Mouse (Mus musculus) adrenal gland, adult 10 weeks (tissue): Measurements from ENCODE around the gene Gm29110. TPM values are rescaled to one million over a fixed set of nuclear protein-coding genes. Genes with fewer than 3 reads are reported as not detected.

Experiments
- polyA plus RNA-seq: library from polyadenylated mRNA; stranded (reverse); fragments of 350-450 nt; fragmentation: Illumina TruSeq; extraction: RNeasy Lipid Tissue Mini Kit (QIAGEN cat#74804); gene quantifications from one replicate; pipeline ENCODE4 v1.2.3, GENCODE M21; 2014; ENCODE audit warnings: low read depth, low replicate concordance

Gene Gm29110
- not detected for polyA plus RNA-seq

GRCm38 (mm10) chrY:74470231-74470630, at the start of gene Gm29110:
TSS of gene Gm29110 (plus strand) at chrY:74470531.

Other genes starting within 250 kb of the Gm29110 start
- gene Gm21913, start 153.4 kb downstream of the Gm29110 start, polyA plus RNA-seq: not detected